Mouse (Mus musculus) bone marrow, adult 2 months (tissue): ENCODE data around the gene Vars. TPM values are rescaled to one million over a fixed set of nuclear protein-coding genes. Genes with fewer than 3 reads are reported as not detected.
A peak's percentile ranks its signal among the peaks of the same experiment; 100 is the strongest.

ENCODE experiments used
- H3K27ac ChIP-seq: fragments of 200-500 bp; 2 replicates; pipeline ENCODE4 v1.5.1; 2012; ENCODE audit warnings: low read depth, mild to moderate bottlenecking, control low read depth, inconsistent platforms, low read length; ENCODE audit not compliant: control insufficient read depth, poor library complexity, insufficient read depth
- H3K4me1 ChIP-seq: fragments of 200-500 bp; 2 replicates; pipeline ENCODE4 v1.6.1; 2011; ENCODE audit warnings: low read length; ENCODE audit not compliant: control insufficient read depth, insufficient read depth
- H3K4me3 ChIP-seq: fragments of 200-500 bp; replicated peaks from 2 replicates; pipeline ENCODE3; 2011; ENCODE audit warnings: mild to moderate bottlenecking, low read depth, low read length, control low read depth; ENCODE audit not compliant: control insufficient read depth
- CTCF ChIP-seq: fragments of 200-500 bp; IDR thresholded peaks from 2 replicates; pipeline ENCODE4 v1.5.1; 2011; ENCODE audit warnings: low read length, control low read depth; ENCODE audit not compliant: control insufficient read depth, insufficient read depth
- POLR2A ChIP-seq: fragments of 200-500 bp; IDR thresholded peaks from 2 replicates; pipeline ENCODE4 v1.6.1; 2011; ENCODE audit warnings: low read depth, mild to moderate bottlenecking, control low read depth, low read length, borderline replicate concordance; ENCODE audit not compliant: control insufficient read depth
- WGBS: fragments of 180-500 bp; shearing (Covaris S2); methylation state at CpG from one replicate; pipeline ENCODE4 v1.1.7; 2018; 5-methylcytosine and 5-hydroxymethylcytosine counted together
- polyA plus RNA-seq: library from polyadenylated mRNA; stranded (reverse); fragments of >200 nt; gene quantifications from 2 replicates; pipeline ENCODE4 v1.2.4, GENCODE M21; 2011; ENCODE audit warnings: low replicate concordance; ENCODE audit not compliant: missing spikeins, insufficient read depth, insufficient read length

Vars gene
- polyA plus RNA-seq, 1 experiment, result 158 TPM

- no peak overlapping the region for H3K27ac ChIP-seq
- no peak for TF ChIP-seq CTCF
- no peak for TF ChIP-seq POLR2A
- H3K4me3 ChIP-seq, result no peak overlapping the region
- WGBS, result 40% methylated on average over 6 of the region's 6 CpGs
- peaks cover 2% of the 10 kb centered on the region for H3K4me1 ChIP-seq
Measured at GRCm38 (mm10) chr17:35021842-35022477, 21.2 kb downstream of the Vars start.

- H3K27ac ChIP-seq, result no peak overlapping the region
- no peak overlapping the region for H3K4me3 ChIP-seq
- TF ChIP-seq POLR2A, result no peak
- TF ChIP-seq CTCF, result no peak
- 86% methylated on average over 8 of the region's 8 CpGs for WGBS
- peaks cover 2% of the 10 kb centered on the region for H3K4me1 ChIP-seq
Measured at GRCm38 (mm10) chr17:35022541-35023060, 21.8 kb downstream of the Vars start.

GRCm38 (mm10) chr17:35023221-35023620 lies 22.4 kb downstream of the Vars start:
- no peak overlapping the region for H3K4me3 ChIP-seq
- peaks cover 2% of the 10 kb centered on the region for H3K4me1 ChIP-seq
- no peak overlapping the region for H3K27ac ChIP-seq
- WGBS, result 85% methylated on average over 5 of the region's 5 CpGs
- no peak for TF ChIP-seq POLR2A
- TF ChIP-seq CTCF, result no peak

GRCm38 (mm10) chr17:35023756-35024155 lies 23.0 kb downstream of the Vars start:
- WGBS, result 17% methylated on average over 4 of the region's 4 CpGs
- peaks cover 2% of the 10 kb centered on the region for H3K4me1 ChIP-seq
- H3K4me3 ChIP-seq, result peak overlapping the region; percentile 14
- no peak for TF ChIP-seq POLR2A
- TF ChIP-seq CTCF, result no peak
- no peak overlapping the region for H3K27ac ChIP-seq

- Histone ChIP-seq H3K27ac (no peak overlapping the region; the same call in 1 of the 2 replicates), H3K4me1 (peaks cover 3% of the 10 kb centered on the region), H3K4me3 (no peak overlapping the region)
- no peak for TF ChIP-seq CTCF
- no peak for TF ChIP-seq POLR2A
- WGBS, result 54% methylated on average over 13 of the region's 13 CpGs
Measured at GRCm38 (mm10) chr17:35024261-35024660, 23.5 kb downstream of the Vars start.

- Histone ChIP-seq H3K27ac (no peak overlapping the region; the same call in 1 of the 2 replicates), H3K4me1 (peaks cover 4% of the 10 kb centered on the region)
Measured at GRCm38 (mm10) chr17:35024691-35025488, 24.1 kb downstream of the Vars start.

GRCm38 (mm10) chr17:35026206-35026605 lies 25.4 kb downstream of the Vars start:
- TF ChIP-seq POLR2A (no peak), CTCF (no peak)
- Histone ChIP-seq H3K4me3 (no peak overlapping the region), H3K27ac (no peak overlapping the region), H3K4me1 (peaks cover 5% of the 10 kb centered on the region)
- 83% methylated on average over 5 of the region's 5 CpGs for WGBS

More at GRCm38 (mm10) chr17:35024691-35025488, 24.1 kb downstream of the Vars start:
- no peak overlapping the region for H3K4me3 ChIP-seq
- 28% methylated on average over 10 of the region's 10 CpGs for WGBS
- TF ChIP-seq CTCF (no peak), POLR2A (no peak)
